Mouse (Mus musculus) 416B (cell line): ENCODE measurements at regions not wholly inside any gene's neighbourhood (a gene's known extent, or its start where the extent isn't known, plus 50 kb on each side); places are given as distances from the start of the nearest gene placed in this dataset.
A peak's percentile ranks its signal among the peaks of the same experiment; 100 is the strongest.
"Not testable (repeated sequence)": the region's sequence is repeated elsewhere in the genome, so short reads cannot be mapped to it uniquely, and the experiment has no call there.

Source experiments
- DNase-seq: peaks from one replicate; pipeline ENCODE4 v3.0.0; 2011; ENCODE audit warnings: low read depth

- not testable (repeated sequence) for DNase-seq
These were observed 60.8 kb upstream of the Olfr1507 start for GRCm38 (mm10) chr14:52556340-52556739.

GRCm38 (mm10) chr14:52553399-52553798 lies 57.9 kb upstream of the Olfr1507 start:
- DNase-seq = peak; percentile 79

GRCm38 (mm10) chr14:52547933-52548332 lies 52.4 kb upstream of the Olfr1507 start:
- DNase-seq = peak; percentile 14
